In genomic region chr12:8358344-8358966, GRCm38 (mm10) we compare ENCODE assay signal across 11 mouse cellular contexts. TPM values are rescaled to one million over a fixed set of nuclear protein-coding genes. Genes with fewer than 3 reads are reported as not detected.
DNase-seq lines count a peak whose midpoint lies in the region; ATAC-seq lines count a peak whose summit lies in the region.
"Had no signal": no experiment of that assay in that cellular context is flagged by ENCODE, and none has a peak within 500 bp of the region (broad histone marks: within the 10 kb centered on the region; RNA-seq: fewer than 3 reads in every experiment).

No protein-coding gene starts in this region.

- H3K4me2 ChIP-seq in lung, embryonic 16.5 days (ENCODE audit: low read depth, low read length) = no peak overlapping the region
- H3K4me2 ChIP-seq in heart, embryonic 16.5 days (ENCODE audit: low read depth, low read length) = no peak overlapping the region
- no peak overlapping the region for H3K4me2 ChIP-seq in stomach, embryonic 14.5 days (replicated peaks; ENCODE audit: low read depth, low read length)

- 78% methylated on average over 5 of the region's 5 CpGs for WGBS in heart, embryonic 10.5 days
- 65% methylated on average over 5 of the region's 5 CpGs for WGBS in lung, embryonic 16.5 days
- 72% methylated on average over 5 of the region's 5 CpGs for WGBS in heart, embryonic 16.5 days
- WGBS in stomach, embryonic 14.5 days = 84% methylated on average over 5 of the region's 5 CpGs

- no peak for ATAC-seq in lung, embryonic 16.5 days (ENCODE audit: low read depth)
- no peak for ATAC-seq in heart, embryonic 16.5 days (replicated peaks; ENCODE audit: extremely low read depth, insufficient read depth, low FRiP score)
- no peak for ATAC-seq in stomach, embryonic 14.5 days (ENCODE audit: insufficient number of reproducible peaks, insufficient read depth, low FRiP score, low read depth)

- H3K36me3 ChIP-seq in heart, embryonic 10.5 days = no peaks in the 10 kb centered on the region
- no peaks in the 10 kb centered on the region for H3K36me3 ChIP-seq in lung, embryonic 16.5 days (ENCODE audit: control insufficient read depth, insufficient read depth, low read length)
- H3K36me3 ChIP-seq in heart, embryonic 16.5 days (ENCODE audit: control insufficient read depth, insufficient read depth) = no peaks in the 10 kb centered on the region
- no peaks in the 10 kb centered on the region for H3K36me3 ChIP-seq in stomach, embryonic 14.5 days (ENCODE audit: control insufficient read depth, insufficient read depth, low read length)

- DNase-seq in heart, embryonic 10.5 days (ENCODE audit: low spot score) = no peak
- DNase-seq in heart, adult 9 months (ENCODE audit: low spot score in 2 of 2) = no peak
- no peak for DNase-seq in lung, postnatal 25 days (ENCODE audit: low spot score)
- DNase-seq in cerebellum, adult 11 months = no peak
- no peak for DNase-seq in liver
- DNase-seq: cerebellum, postnatal 25 days; lung, postnatal 4 days had no signal

- no peaks in the 10 kb centered on the region for H3K27me3 ChIP-seq in heart, embryonic 10.5 days (ENCODE audit: insufficient read depth, poor library complexity, severe bottlenecking)
- H3K27me3 ChIP-seq in lung, embryonic 16.5 days (ENCODE audit: control insufficient read depth, insufficient read depth, low read depth, low read length) = no peaks in the 10 kb centered on the region
- H3K27me3 ChIP-seq in heart, embryonic 16.5 days (ENCODE audit: control insufficient read depth, insufficient read depth, low read length) = no peaks in the 10 kb centered on the region
- H3K27me3 ChIP-seq in stomach, embryonic 14.5 days (ENCODE audit: control insufficient read depth, insufficient read depth, low read length) = no peaks in the 10 kb centered on the region

- H3K9ac ChIP-seq in lung, embryonic 16.5 days (ENCODE audit: low read length) = no peak overlapping the region
- no peak overlapping the region for H3K9ac ChIP-seq in heart, embryonic 16.5 days (ENCODE audit: low read length)
- no peak overlapping the region for H3K9ac ChIP-seq in stomach, embryonic 14.5 days (replicated peaks; ENCODE audit: low read depth, low read length)

- H3K4me3 ChIP-seq in heart, embryonic 10.5 days = no peak overlapping the region
- H3K4me3 ChIP-seq in lung, embryonic 16.5 days (ENCODE audit: low read length) = no peak overlapping the region
- H3K4me3 ChIP-seq in heart, embryonic 16.5 days (ENCODE audit: low read length) = no peak overlapping the region
- H3K4me3 ChIP-seq in stomach, embryonic 14.5 days (ENCODE audit: low read depth, low read length) = no peak overlapping the region

- H3K4me1 ChIP-seq in heart, embryonic 10.5 days = peaks cover 17% of the 10 kb centered on the region
- peaks cover 25% of the 10 kb centered on the region; the same call in 1 of the 2 replicates for H3K4me1 ChIP-seq in lung, embryonic 16.5 days (replicated peaks; ENCODE audit: control insufficient read depth, insufficient read depth, low read length)
- peaks cover 15% of the 10 kb centered on the region for H3K4me1 ChIP-seq in heart, embryonic 16.5 days (ENCODE audit: control insufficient read depth, insufficient read depth, low read length)
- H3K4me1 ChIP-seq in stomach, embryonic 14.5 days (ENCODE audit: control insufficient read depth, insufficient read depth, low read length) = peaks cover 10% of the 10 kb centered on the region

- no peaks in the 10 kb centered on the region for H3K9me3 ChIP-seq in heart, embryonic 10.5 days
- peaks cover 2% of the 10 kb centered on the region; the same call in 1 of the 2 replicates for H3K9me3 ChIP-seq in lung, embryonic 16.5 days (ENCODE audit: control insufficient read depth, low read length)
- H3K9me3 ChIP-seq in heart, embryonic 16.5 days (replicated peaks; ENCODE audit: control insufficient read depth, low read length) = peaks cover 3% of the 10 kb centered on the region
- H3K9me3 ChIP-seq in stomach, embryonic 14.5 days (ENCODE audit: control insufficient read depth, low read depth, low read length) = peaks cover 2% of the 10 kb centered on the region; the same call in 1 of the 2 replicates

- H3K27ac ChIP-seq in heart, embryonic 10.5 days = peak overlapping the region; percentile 67
- H3K27ac ChIP-seq in lung, embryonic 16.5 days (ENCODE audit: low read length) = peak overlapping the region; percentile 88
- peak overlapping the region; percentile 71; the same call in 1 of the 2 replicates for H3K27ac ChIP-seq in heart, embryonic 16.5 days (ENCODE audit: low read length)
- H3K27ac ChIP-seq in stomach, embryonic 14.5 days (ENCODE audit: low read length) = peak overlapping the region; percentile 71

RNA-seq across cellular contexts. Expression of gene Hs1bp3, which starts 45.2 kb away (rescaled TPM):
- 15.2 and 19.8 TPM in 2 replicates for polyA plus RNA-seq in heart, embryonic 10.5 days (2016; fragmentation: Nextera tagmentation; extraction: Ambion mirVana)
- polyA plus RNA-seq in lung, embryonic 16.5 days (2015; fragmentation: Nextera tagmentation; extraction: Ambion mirVana) = 16.4 and 16.9 TPM in 2 replicates
- polyA plus RNA-seq in heart, embryonic 16.5 days (2015; fragmentation: Nextera tagmentation; extraction: Ambion mirVana) = 15.1 and 16.5 TPM in 2 replicates
- 11.2 and 12.1 TPM in 2 replicates for polyA plus RNA-seq in stomach, embryonic 14.5 days (2014; fragmentation: Nextera tagmentation; extraction: Ambion mirVana)

RNA-seq across cellular contexts. Expression of gene Gdf7, which starts 56.7 kb away (rescaled TPM):
- 0.10 and 0.13 TPM in 2 replicates for polyA plus RNA-seq in heart, embryonic 10.5 days (2016; fragmentation: Nextera tagmentation; extraction: Ambion mirVana)
- not detected in 2 replicates for polyA plus RNA-seq in lung, embryonic 16.5 days (2015; fragmentation: Nextera tagmentation; extraction: Ambion mirVana)
- polyA plus RNA-seq in heart, embryonic 16.5 days (2015; fragmentation: Nextera tagmentation; extraction: Ambion mirVana) = not detected in 2 replicates
- not detected in 2 replicates for polyA plus RNA-seq in stomach, embryonic 14.5 days (2014; fragmentation: Nextera tagmentation; extraction: Ambion mirVana)
- polyA plus RNA-seq: activated CD4-positive, CD25-positive, alpha-beta regulatory T cell, adult 4 months had no signal
